Mouse (Mus musculus) ES-E14 (cell line): ENCODE measurements around the gene Gm49358. TPM values are rescaled to one million over a fixed set of nuclear protein-coding genes. Genes with fewer than 3 reads are reported as not detected.

Experiments
- DNase-seq: peaks from one replicate; pipeline ENCODE4 v3.0.0-alpha.2; 2013; ENCODE audit warnings: low read depth, low spot score
- H3K27ac ChIP-seq: 2 replicates; pipeline ENCODE4 v1.5.1; 2012; ENCODE audit warnings: low read depth, mild to moderate bottlenecking, low read length, moderate library complexity, mixed read lengths; ENCODE audit not compliant: poor library complexity, insufficient read depth, severe bottlenecking
- H3K36me3 ChIP-seq: 2 replicates; pipeline ENCODE4 v1.6.1; 2012; ENCODE audit warnings: mild to moderate bottlenecking, low read length, moderate library complexity, mixed read lengths; ENCODE audit not compliant: control insufficient read depth, poor library complexity, insufficient read depth, severe bottlenecking
- H3K4me1 ChIP-seq, 2 experiments: fragments of 150-350 bp in 1 of 2; sonication (generic) in 1 of 2; 2 replicates each; pipeline ENCODE4 v1.6.1; 2012; ENCODE audit warnings: low read length in 2 of 2, mild to moderate bottlenecking in 1 of 2, mixed read lengths in 1 of 2; ENCODE audit not compliant: control insufficient read depth in 2 of 2, insufficient read depth in 2 of 2, poor library complexity in 1 of 2
- H3K4me3 ChIP-seq, 2 experiments: fragments of 150-350 bp in 1 of 2; sonication (generic) in 1 of 2; 2 replicates each; pipeline ENCODE4 v1.5.1; 2012; ENCODE audit warnings: low read length in 2 of 2, low read depth in 1 of 2, mild to moderate bottlenecking in 1 of 2, mixed read lengths in 1 of 2; ENCODE audit not compliant: insufficient read depth in 1 of 2, poor library complexity in 1 of 2, severe bottlenecking in 1 of 2
- H3K9ac ChIP-seq: 2 replicates; pipeline ENCODE4 v1.6.1; 2012; ENCODE audit warnings: low read depth, mild to moderate bottlenecking, low read length, mixed read lengths; ENCODE audit not compliant: poor library complexity, insufficient read depth, severe bottlenecking
- H3K9me3 ChIP-seq: fragments of 150-350 bp; sonication (generic); 2 replicates; pipeline ENCODE4 v1.6.1; 2012; ENCODE audit warnings: low read depth, mild to moderate bottlenecking, low read length; ENCODE audit not compliant: control insufficient read depth, insufficient read depth
- CHD2 ChIP-seq: IDR thresholded peaks from 2 replicates; pipeline ENCODE4 v1.6.1; 2014; ENCODE audit warnings: mild to moderate bottlenecking, low read depth, low read length, inconsistent platforms
- HCFC1 ChIP-seq: IDR thresholded peaks from 2 replicates; pipeline ENCODE4 v1.6.1; 2012; ENCODE audit warnings: low read length, inconsistent platforms, borderline replicate concordance; ENCODE audit not compliant: insufficient read depth
- MAFK ChIP-seq: IDR thresholded peaks from 2 replicates; pipeline ENCODE4 v1.6.1; 2014; ENCODE audit warnings: mild to moderate bottlenecking, low read depth, low read length, inconsistent platforms; ENCODE audit not compliant: insufficient read depth
- ZC3H11A ChIP-seq: IDR thresholded peaks from 2 replicates; pipeline ENCODE4 v1.6.1; 2012; ENCODE audit warnings: low read depth, mild to moderate bottlenecking, inconsistent platforms, low read length, borderline replicate concordance
- ZNF384 ChIP-seq: IDR thresholded peaks from 2 replicates; pipeline ENCODE4 v1.6.1; 2012; ENCODE audit warnings: low read depth, low read length, inconsistent platforms
- in situ Hi-C, 2 experiments: fragments of 600-800 bp; cut with MboI; formaldehyde crosslinking; loops; one replicate each; pipeline ENCODE4 v1.15.1; 2025; ENCODE audit warnings: low sequenced_read_pairs in 2 of 2, inconsistent platforms in 1 of 2; ENCODE audit not compliant: unreplicated experiment in 2 of 2
- total RNA-seq: library from RNA; depleted of rRNA; stranded (reverse); fragments of 300-350 nt; gene quantifications from 2 replicates; pipeline ENCODE4 v1.2.3, GENCODE M21; 2012; rRNA removed

The Gm49358 gene
- total RNA-seq, 1 experiment = 0.58 TPM

DNA sequence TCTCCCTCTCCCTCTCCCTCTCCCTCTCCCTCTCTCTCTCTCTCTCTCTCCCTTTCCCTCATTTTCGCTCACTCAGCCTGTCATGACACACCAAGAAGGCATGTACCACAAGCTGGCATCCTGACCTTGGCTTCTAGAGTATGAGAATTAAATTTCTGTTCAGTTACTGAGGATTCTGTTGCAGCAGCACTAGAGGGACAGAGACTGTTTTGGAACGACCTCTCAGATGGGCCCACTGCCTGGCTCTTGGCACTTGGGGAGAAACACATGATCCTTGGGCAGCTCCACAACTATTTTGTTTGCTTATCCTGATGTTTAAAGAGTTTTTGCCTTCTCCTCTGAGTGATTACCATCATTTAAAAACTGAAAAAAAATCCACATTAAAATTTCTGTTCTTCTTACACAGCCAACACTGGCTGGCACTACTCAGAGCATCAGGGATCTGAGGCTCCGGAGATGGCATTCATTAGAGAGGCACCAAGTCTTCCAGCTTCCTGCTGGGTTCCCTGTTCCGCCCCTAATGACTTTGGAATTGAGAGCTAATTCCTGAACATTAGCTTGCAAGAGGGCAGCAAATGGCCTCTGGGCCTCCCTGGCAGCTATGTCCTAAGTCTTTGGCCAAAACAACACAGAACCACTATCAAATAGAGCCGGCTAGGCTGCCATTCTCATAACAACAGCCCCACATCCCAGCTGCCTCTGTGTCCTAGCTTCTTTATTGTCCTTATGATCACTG is 116.5 kb downstream of the Gm49358 start:
- in situ Hi-C loops = no loop called here
- Histone ChIP-seq H3K9ac (no peak overlapping the region), H3K4me1 (no peaks in the 10 kb centered on the region), H3K27ac (no peak overlapping the region), H3K9me3 (no peaks in the 10 kb centered on the region), H3K36me3 (no peaks in the 10 kb centered on the region), H3K4me3 (no peak overlapping the region)
- no peak for DNase-seq
- TF ChIP-seq ZC3H11A (no peak), ZNF384 (no peak)

DNA sequence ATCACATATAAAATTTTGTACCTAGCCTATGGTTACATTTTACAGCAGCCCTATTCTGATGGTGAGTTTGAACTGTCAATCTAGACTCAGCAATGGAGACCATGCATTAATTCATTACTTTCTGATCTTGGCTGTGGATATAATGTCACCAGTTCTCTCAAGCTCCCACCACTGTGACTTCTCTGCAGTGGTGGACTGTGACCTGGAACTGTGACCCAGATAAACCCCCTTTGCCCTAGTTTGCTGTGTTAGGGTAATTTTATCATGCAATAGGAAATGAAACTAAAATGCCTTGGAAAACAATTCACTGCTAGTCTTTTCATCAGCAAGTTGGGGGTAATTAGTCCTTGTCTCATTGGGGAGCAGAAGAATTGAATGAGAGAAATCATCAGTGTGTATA is 117.7 kb downstream of the Gm49358 start:
- H3K4me3 ChIP-seq = no peak overlapping the region
- H3K36me3 ChIP-seq = no peaks in the 10 kb centered on the region
- H3K9me3 ChIP-seq = no peaks in the 10 kb centered on the region
- no peak for TF ChIP-seq ZNF384
- no peak for TF ChIP-seq ZC3H11A
- no peak for TF ChIP-seq MAFK
- TF ChIP-seq HCFC1 = no peak
- TF ChIP-seq CHD2 = no peak
- DNase-seq = no peak
- H3K27ac ChIP-seq = no peak overlapping the region
- H3K9ac ChIP-seq = no peak overlapping the region
- H3K4me1 ChIP-seq = no peaks in the 10 kb centered on the region
- in situ Hi-C loops = no loop called here

Other genes starting within 250 kb of the Gm49358 start
- 876 and 957 TPM in 2 replicates for gene Hsp90b1, start 58.5 kb upstream of the Gm49358 start, total RNA-seq
- 1.1 and 1.6 TPM in 2 replicates for gene Ttc41, start 58.2 kb upstream of the Gm49358 start, total RNA-seq
- gene Nt5dc3, start 15.0 kb downstream of the Gm49358 start, total RNA-seq = 5.6 and 8.1 TPM in 2 replicates
- 0.26 and 0.27 TPM in 2 replicates for gene Stab2, start 244.1 kb downstream of the Gm49358 start, total RNA-seq